Mouse (Mus musculus): ENCODE data around the gene Micu1.
"Not testable (repeated sequence)": the region's sequence is repeated elsewhere in the genome, so short reads cannot be mapped to it uniquely, and the experiment has no call there.

The Micu1 gene

GRCm38 (mm10) chr10:59702207-59703032, at the start of gene Micu1:
Micu1 (plus strand) TSS chr10:59702477.
- DNase-seq (ENCODE audit: low spot score in 2 of 2): peak; percentile 96 to 97

DNA sequence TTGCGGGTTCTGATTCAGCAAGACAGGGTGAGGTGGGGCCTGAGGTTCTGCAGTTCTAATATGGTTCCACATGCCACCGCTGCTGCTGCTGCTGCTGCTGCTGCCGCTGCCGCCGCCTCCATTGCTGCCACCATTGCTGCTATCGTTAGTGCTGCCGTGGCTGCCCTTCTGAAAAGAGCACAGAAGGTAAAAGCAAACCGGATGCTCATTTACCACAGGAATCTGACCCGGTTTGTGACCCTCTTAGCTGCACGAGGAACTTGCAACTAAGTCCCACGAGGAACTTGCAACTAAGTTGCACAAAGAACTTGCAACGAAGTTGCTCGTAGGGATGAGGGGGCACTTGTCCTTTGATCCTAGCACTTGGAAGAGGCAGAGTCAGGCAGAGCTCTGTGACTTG, 45.5 kb upstream of the Micu1 start:
- DNase-seq (ENCODE audit: low spot score in 2 of 2): no peak

DNA sequence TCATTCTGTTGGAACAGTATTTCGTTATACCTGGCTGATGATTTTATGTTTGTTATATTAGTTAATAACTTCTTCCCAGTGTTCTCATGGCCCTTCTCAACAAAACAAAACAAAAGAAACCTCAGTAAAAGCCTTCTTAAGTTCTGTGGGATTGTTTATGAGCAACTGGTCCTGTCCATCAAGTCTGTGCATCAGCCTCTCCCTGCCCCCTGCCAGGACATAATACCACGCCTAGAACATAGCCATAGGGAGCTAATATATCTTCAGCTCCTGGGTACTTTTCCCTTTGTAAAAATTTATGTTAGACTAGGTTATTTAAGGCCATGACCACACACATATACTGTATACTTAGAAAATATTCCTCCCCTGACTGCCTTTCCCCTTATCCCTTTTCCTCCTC, 37.5 kb upstream of the Micu1 start:
- no peak for DNase-seq (ENCODE audit: low spot score in 2 of 2)

DNA sequence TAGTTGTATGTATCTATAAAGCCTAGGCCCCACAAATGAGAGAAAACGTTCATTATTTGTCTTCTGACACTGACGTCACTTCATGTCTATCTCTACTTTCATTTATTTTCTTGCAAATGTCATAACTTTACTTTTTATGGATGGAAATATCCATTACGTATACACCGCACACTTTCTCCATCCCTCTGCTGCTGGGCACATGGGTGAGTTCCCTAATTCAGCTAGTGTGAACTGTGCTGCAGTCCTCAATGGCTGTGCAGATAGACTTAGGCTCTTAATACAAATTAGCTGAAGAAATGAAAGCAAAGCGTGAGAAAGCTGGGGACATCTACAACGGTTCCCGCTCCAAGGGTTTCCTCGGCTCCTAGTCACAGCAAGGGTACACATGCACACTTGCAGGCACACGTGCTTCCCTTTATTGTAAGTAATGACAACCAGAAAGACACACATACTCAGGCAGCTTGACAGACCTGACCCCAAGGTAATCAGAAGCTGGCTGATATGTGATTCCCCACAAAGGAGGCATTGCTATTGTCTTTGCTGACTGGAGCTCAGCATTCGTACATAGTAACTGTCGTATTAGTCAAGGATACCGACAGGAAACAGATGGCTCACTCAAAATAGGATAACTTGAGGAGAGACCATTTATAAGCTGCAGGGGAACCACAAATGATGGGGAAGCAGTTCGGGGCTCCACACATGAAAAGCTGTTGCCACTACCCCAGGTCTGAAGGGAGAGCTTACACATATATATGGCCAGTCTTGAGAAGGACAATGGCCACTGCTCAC, 36.6 kb upstream of the Micu1 start:
- peak; percentile 3 to 16 for DNase-seq (ENCODE audit: low spot score in 2 of 2)

- DNase-seq (ENCODE audit: low spot score in 2 of 2): peak; percentile 6 to 14
These were observed 34.9 kb upstream of the Micu1 start for GRCm38 (mm10) chr10:59667377-59667776.

DNA sequence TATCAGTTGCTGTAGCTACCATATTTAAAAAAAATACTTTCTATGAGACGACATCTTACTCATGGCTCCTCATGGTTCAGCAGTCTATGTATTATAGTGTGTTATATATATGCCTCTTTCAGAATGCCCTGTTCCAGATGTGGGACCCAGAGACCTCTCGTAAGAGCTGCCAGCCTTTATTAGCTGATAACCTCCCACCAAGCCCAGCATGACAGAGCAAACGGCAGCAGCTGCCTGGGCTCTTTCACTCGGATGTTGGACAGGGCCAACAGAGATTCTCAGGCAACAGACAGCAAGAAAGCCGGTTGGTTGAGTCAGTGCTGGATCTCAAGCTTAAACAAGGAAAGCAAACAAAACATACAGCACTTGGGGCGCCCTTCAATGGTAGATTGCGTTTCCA, 33.8 kb upstream of the Micu1 start:
- no peak for DNase-seq (ENCODE audit: low spot score in 2 of 2)

DNA sequence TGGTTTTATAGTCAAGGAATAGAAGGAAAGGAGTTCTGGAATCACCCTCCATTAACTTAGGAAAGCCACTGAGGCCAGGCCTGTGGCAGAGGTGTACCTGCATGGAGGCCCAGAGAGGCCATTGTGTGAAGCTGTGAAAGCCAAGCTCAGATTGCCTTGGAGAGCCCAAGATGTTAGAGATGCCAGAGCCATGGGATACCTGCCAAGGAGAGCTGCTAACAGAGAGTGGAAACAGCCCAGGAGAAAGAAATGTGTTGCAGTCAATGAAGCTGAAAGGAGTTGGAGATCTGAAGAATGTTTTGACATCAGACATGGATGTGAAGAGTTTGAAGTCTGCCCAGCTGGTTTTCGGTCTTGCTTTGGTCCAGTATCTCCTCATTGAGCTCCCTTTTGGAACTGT, 24.4 kb upstream of the Micu1 start:
- peak in 1 of 2 experiments; percentile 17 for DNase-seq (ENCODE audit: low spot score in 2 of 2)

GRCm38 (mm10) chr10:59679189-59679588, 23.1 kb upstream of the Micu1 start:
- DNase-seq (ENCODE audit: low spot score in 2 of 2): no peak

DNA sequence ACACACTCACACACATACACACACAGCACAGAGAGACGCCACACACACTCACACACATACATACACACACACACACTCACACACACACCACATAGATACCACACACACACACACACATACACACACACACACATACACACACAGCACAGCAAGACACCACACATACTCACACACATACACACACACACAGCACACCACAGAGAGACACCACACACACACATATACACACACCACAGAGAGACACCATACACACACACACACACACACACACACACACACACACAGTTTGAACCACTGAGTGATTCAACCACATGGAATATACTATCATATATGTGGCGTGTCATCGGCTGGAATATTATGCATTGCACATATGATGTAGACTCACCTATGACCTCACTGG, 16.7 kb upstream of the Micu1 start:
- DNase-seq (ENCODE audit: low spot score in 2 of 2): not testable (repeated sequence)

DNA sequence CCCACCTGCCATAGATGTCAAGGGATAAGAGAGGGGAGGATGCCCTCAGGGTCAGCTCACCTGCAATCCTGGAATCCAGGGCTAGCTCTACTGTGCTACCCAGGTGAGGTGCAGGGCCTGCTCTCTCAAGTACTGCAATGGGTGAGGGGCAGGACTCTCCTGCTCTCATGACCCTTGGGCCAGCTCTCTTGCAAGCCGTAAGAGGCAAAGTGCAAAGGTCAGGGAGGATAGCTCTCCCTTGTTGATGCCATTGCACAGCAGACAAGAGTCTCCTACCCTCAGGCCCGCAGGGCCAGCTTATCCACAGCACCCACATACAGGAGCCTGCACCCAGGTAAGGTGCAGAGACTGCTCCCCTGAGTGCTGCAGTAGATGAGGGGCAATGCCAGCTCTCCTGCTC, 15.2 kb upstream of the Micu1 start:
- no peak for DNase-seq (ENCODE audit: low spot score in 2 of 2)

- DNase-seq (ENCODE audit: low spot score in 2 of 2): no peak
These were observed 12.4 kb upstream of the Micu1 start for GRCm38 (mm10) chr10:59689836-59690235.

- no peak for DNase-seq (ENCODE audit: low spot score in 2 of 2)
These were observed 9.8 kb upstream of the Micu1 start for GRCm38 (mm10) chr10:59692441-59692840.

- DNase-seq (ENCODE audit: low spot score in 2 of 2): no peak
These were observed 8.2 kb upstream of the Micu1 start for GRCm38 (mm10) chr10:59694104-59694503.

GRCm38 (mm10) chr10:59699516-59699915, 2.8 kb upstream of the Micu1 start:
- no peak for DNase-seq (ENCODE audit: low spot score in 2 of 2)

DNA sequence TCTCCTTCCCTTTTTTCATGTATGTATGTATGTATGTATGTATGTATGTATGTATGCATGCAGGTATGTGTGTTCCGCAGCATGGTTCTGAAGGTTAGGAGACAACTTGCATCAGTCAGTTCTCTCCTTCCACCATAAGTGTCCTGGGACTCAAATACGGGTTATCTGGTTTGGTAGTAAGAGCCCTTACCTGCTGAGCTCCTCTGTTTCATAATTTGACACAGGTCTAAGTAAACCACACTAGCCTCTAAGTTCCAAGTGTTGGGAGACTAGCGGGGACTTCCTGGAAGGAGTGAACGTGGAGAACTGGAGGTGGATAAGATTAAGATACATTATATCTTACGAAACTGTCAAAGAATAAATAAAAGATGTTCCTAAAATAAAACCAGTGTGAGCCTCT, 472 bp upstream of the Micu1 start:
- no peak for DNase-seq (ENCODE audit: low spot score in 2 of 2)

DNA sequence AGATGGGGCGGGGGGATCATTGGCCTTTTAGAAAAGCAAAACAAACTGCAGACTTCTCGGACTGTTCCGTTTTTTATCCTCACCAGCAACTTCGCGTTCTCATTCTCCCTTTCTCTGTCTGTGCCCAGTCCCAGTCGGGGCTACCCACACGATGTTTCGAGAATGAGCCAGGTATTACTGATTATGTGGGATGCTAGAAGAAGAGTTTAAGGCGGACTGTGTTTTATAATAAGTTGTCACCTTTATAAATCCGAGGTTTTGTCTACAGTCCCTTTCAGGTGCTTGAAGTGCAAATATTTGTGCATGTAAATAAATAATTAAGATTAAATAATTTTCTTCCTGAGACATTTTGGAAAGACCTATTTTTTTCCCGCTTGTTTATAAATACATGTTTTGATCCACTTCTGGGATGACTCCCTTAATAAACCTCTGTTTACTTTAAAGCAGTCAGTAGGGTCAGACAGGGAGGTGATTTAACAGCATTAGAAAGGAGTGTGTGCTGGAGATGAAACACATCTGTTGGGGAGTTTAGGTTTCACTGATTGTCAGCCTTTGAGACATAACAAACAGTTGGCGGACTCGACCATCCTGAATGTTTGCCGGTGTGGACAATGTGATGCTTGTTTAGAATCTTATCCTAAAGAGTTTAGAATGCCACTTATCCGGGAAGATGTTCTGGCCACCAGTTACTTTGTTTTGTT, 933 bp downstream of the Micu1 start:
- no peak for DNase-seq (ENCODE audit: low spot score in 2 of 2)

- DNase-seq (ENCODE audit: low spot score in 2 of 2): no peak
These were observed 4.8 kb downstream of the Micu1 start for GRCm38 (mm10) chr10:59706991-59707546.

- no peak for DNase-seq (ENCODE audit: low spot score in 2 of 2)
These were observed 5.3 kb downstream of the Micu1 start for GRCm38 (mm10) chr10:59707595-59707994.

- no peak for DNase-seq (ENCODE audit: low spot score in 2 of 2)
These were observed 7.0 kb downstream of the Micu1 start for GRCm38 (mm10) chr10:59709281-59709680.

GRCm38 (mm10) chr10:59710246-59710645, 8.0 kb downstream of the Micu1 start:
- DNase-seq (ENCODE audit: low spot score in 2 of 2): no peak

- DNase-seq (ENCODE audit: low spot score in 2 of 2): no peak
These were observed 9.8 kb downstream of the Micu1 start for GRCm38 (mm10) chr10:59712062-59712461.

DNA sequence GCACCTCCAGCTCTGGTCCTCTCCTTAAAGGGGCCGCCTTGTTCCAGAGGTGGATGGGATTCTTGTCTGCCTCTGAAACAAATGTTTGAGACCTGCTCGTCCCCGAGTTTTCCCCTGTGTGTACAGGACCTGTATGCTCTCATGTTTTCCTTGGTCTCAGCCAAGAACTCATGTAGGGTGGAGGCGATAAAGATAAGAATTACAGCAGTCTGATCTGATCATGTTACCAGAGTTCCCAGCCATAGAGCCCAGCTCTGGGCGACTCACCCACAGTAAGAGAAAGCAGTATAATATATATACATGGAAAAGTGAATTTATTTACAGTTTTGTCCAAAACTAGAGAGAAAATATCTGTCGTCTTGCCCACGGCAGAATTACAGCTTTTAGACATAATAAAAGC, 17.7 kb downstream of the Micu1 start:
- no peak for DNase-seq (ENCODE audit: low spot score in 2 of 2)
